Mouse (Mus musculus) kidney, embryonic 14.5 days (tissue): ENCODE data around the gene Abca7. TPM values are rescaled to one million over a fixed set of nuclear protein-coding genes. Genes with fewer than 3 reads are reported as not detected.

ENCODE experiments used
- ATAC-seq: fragments of 200-750 bp; cut with Nextera tagmentation; 2 replicates; pipeline ENCODE4 v1.8.0; 2017; ENCODE audit warnings: moderate number of reproducible peaks, mild to moderate bottlenecking, moderate TSS enrichment, moderate library complexity; ENCODE audit not compliant: low FRiP score, low TSS enrichment
- H3K27ac ChIP-seq: fragments of 300-500 bp; sonication (generic); 2 replicates; pipeline ENCODE4 v1.5.1; 2014; ENCODE audit warnings: low read depth, mild to moderate bottlenecking, low read length, moderate library complexity, mixed read lengths
- H3K27me3 ChIP-seq: fragments of 300-500 bp; sonication (generic); 2 replicates; pipeline ENCODE4 v1.6.1; 2014; ENCODE audit warnings: mild to moderate bottlenecking, low read length; ENCODE audit not compliant: control insufficient read depth, insufficient read depth
- H3K36me3 ChIP-seq: fragments of 300-500 bp; sonication (generic); 2 replicates; pipeline ENCODE4 v1.6.1; 2014; ENCODE audit warnings: low read length, mixed read lengths; ENCODE audit not compliant: control insufficient read depth, insufficient read depth
- H3K4me1 ChIP-seq: fragments of 300-500 bp; sonication (generic); 2 replicates; pipeline ENCODE4 v1.6.1; 2014; ENCODE audit warnings: low read length, mixed read lengths; ENCODE audit not compliant: control insufficient read depth, insufficient read depth
- H3K4me2 ChIP-seq: fragments of 300-500 bp; sonication (generic); replicated peaks from 2 replicates; pipeline ENCODE4 v1.6.1; 2014; ENCODE audit warnings: low read depth, mild to moderate bottlenecking, low read length
- H3K4me3 ChIP-seq: fragments of 300-500 bp; sonication (generic); 2 replicates; pipeline ENCODE4 v1.5.1; 2014; ENCODE audit warnings: mild to moderate bottlenecking, low read length
- H3K9ac ChIP-seq: fragments of 300-500 bp; sonication (generic); 2 replicates; pipeline ENCODE4 v1.6.1; 2014; ENCODE audit warnings: low read depth, mild to moderate bottlenecking, low read length, moderate library complexity
- H3K9me3 ChIP-seq: fragments of 300-500 bp; sonication (generic); 2 replicates; pipeline ENCODE4 v1.6.1; 2016; ENCODE audit warnings: low read length; ENCODE audit not compliant: control insufficient read depth
- WGBS: fragments of 180-500 bp; shearing (Covaris S2); extraction: QIAGEN DNeasy Blood & Tissue Kit; methylation state at CpG from one replicate; pipeline ENCODE4 v1.1.7; 2014; 5-methylcytosine and 5-hydroxymethylcytosine counted together
- polyA plus RNA-seq: library from polyadenylated mRNA; unstranded; fragments of >200 nt; fragmentation: Nextera tagmentation; extraction: Ambion mirVana; gene quantifications from 2 replicates; pipeline ENCODE4 v1.2.1, GENCODE M21; 2014

The Abca7 gene
- polyA plus RNA-seq, 1 experiment from 2014 or later = 2.7 TPM

- no peak overlapping the region for H3K27ac ChIP-seq
- H3K36me3 ChIP-seq = no peaks in the 10 kb centered on the region
- peaks cover 7% of the 10 kb centered on the region; the same call in 1 of the 2 replicates for H3K4me1 ChIP-seq
- no peak overlapping the region for H3K4me3 ChIP-seq
- no peak for ATAC-seq
- 81% methylated on average over 5 of the region's 5 CpGs for WGBS
- H3K9ac ChIP-seq = no peak overlapping the region
- no peak overlapping the region for H3K4me2 ChIP-seq
- H3K27me3 ChIP-seq = no peaks in the 10 kb centered on the region
- no peaks in the 10 kb centered on the region for H3K9me3 ChIP-seq
Observed at GRCm38 (mm10) chr10:80045766-80046165, 49.5 kb downstream of the Abca7 start.

- Histone ChIP-seq H3K4me3 (no peak within 1 kb of the TSS), H3K9ac (peak within 1 kb of the TSS; percentile 28; the same call in 1 of the 2 replicates), H3K36me3 (no peaks in the 10 kb centered on the region), H3K4me2 (no peak within 1 kb of the TSS), H3K9me3 (no peaks in the 10 kb centered on the region), H3K4me1 (peaks cover 11% of the 10 kb centered on the region; the same call in 1 of the 2 replicates), H3K27me3 (no peaks in the 10 kb centered on the region), H3K27ac (no peak within 1 kb of the TSS)
- 34% methylated on average over 8 of the region's 9 CpGs for WGBS
- no peak for ATAC-seq
Observed at GRCm38 (mm10) chr10:80047041-80047565, 50.8 kb downstream of the Abca7 start, which contains the start of gene Gpx4. Gene Gpx4, plus strand, starts transcription at chr10:80047166.

GRCm38 (mm10) chr10:80048396-80048795 lies 52.1 kb downstream of the Abca7 start:
- Histone ChIP-seq H3K9me3 (no peaks in the 10 kb centered on the region), H3K9ac (no peak overlapping the region), H3K4me3 (no peak overlapping the region), H3K27me3 (no peaks in the 10 kb centered on the region), H3K36me3 (no peaks in the 10 kb centered on the region), H3K27ac (no peak overlapping the region), H3K4me2 (no peak overlapping the region), H3K4me1 (peaks cover 16% of the 10 kb centered on the region; the same call in 1 of the 2 replicates)
- 33% methylated on average over 5 of the region's 5 CpGs for WGBS
- no peak for ATAC-seq

- ATAC-seq = no peak
- Histone ChIP-seq H3K4me3 (no peak overlapping the region), H3K9ac (no peak overlapping the region), H3K27ac (no peak overlapping the region), H3K27me3 (no peaks in the 10 kb centered on the region), H3K9me3 (no peaks in the 10 kb centered on the region), H3K36me3 (no peaks in the 10 kb centered on the region), H3K4me1 (peaks cover 16% of the 10 kb centered on the region; the same call in 1 of the 2 replicates), H3K4me2 (no peak overlapping the region)
- WGBS = 78% methylated on average over 3 of the region's 3 CpGs
Observed at GRCm38 (mm10) chr10:80048834-80049233, 52.5 kb downstream of the Abca7 start.

DNA sequence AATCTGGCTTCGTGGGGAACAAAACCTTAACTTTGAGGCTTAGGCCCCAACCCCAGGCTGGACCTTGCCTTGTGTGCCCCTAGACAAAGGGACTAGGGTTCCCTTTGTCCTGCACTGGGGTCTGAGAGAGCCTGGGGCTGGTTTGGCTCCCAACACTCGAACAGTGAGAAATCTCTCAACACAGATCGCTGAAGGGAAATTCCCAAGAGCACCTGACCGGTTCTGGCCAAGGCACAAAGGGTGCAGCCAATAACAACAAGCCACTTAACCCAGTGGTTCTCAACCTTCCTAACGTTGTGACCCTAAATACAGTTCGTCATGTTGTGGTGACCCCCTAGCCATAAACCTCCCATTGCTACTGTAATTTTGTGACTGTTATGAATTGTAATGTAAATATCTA lies 54.0 kb downstream of the Abca7 start:
- H3K9ac ChIP-seq = no peak overlapping the region
- no peak overlapping the region for H3K4me3 ChIP-seq
- H3K36me3 ChIP-seq = peaks cover under 1% of the 10 kb centered on the region; the same call in 1 of the 2 replicates
- H3K27me3 ChIP-seq = no peaks in the 10 kb centered on the region
- no peak overlapping the region for H3K27ac ChIP-seq
- H3K9me3 ChIP-seq = no peaks in the 10 kb centered on the region
- no peak overlapping the region for H3K4me2 ChIP-seq
- peaks cover 19% of the 10 kb centered on the region for H3K4me1 ChIP-seq
- no peak for ATAC-seq
- 32% methylated on average over 6 of the region's 6 CpGs for WGBS

DNA sequence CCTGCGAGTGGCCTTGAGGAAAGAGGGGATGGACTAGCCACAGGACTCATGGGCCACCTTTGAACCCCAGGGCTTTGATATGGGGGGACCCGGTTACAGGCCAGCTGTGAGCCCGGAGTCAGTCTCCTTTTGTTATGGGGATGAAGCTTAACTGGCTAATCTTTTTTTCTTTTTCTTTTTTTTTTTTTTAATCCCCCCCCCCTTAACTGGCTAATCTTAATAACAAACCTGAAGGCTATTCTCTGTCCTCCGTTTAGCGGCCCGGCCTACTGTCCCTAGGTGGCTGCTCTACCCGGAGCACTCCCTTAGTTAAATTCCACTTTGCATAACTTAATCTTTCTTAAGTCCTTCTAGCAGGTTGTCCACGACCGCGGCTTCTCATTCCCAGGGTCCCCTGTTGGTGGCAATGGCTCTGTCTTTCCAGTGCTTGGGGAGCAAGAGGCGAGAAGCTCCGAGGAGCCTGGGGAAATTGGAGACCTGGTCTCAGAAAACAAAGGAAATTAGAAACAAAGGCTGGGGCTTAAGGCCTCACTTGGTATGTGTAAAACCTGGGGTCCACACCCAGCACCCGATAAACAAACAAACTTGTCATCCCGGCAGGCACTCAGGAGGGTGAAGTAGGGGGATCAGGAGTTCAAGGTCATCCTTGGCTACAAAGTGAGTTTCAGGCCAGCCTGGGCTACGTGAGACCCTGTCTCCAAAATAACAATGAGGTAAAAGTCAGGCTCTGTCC lies 54.8 kb downstream of the Abca7 start:
- Histone ChIP-seq H3K9me3 (no peaks in the 10 kb centered on the region), H3K4me1 (peaks cover 24% of the 10 kb centered on the region), H3K27me3 (no peaks in the 10 kb centered on the region), H3K4me2 (no peak overlapping the region), H3K27ac (peak overlapping the region; percentile 47; the same call in 1 of the 2 replicates), H3K9ac (no peak overlapping the region), H3K36me3 (peaks cover 8% of the 10 kb centered on the region; the same call in 1 of the 2 replicates), H3K4me3 (no peak overlapping the region)
- ATAC-seq = no peak
- WGBS = 30% methylated on average over 15 of the region's 15 CpGs

DNA sequence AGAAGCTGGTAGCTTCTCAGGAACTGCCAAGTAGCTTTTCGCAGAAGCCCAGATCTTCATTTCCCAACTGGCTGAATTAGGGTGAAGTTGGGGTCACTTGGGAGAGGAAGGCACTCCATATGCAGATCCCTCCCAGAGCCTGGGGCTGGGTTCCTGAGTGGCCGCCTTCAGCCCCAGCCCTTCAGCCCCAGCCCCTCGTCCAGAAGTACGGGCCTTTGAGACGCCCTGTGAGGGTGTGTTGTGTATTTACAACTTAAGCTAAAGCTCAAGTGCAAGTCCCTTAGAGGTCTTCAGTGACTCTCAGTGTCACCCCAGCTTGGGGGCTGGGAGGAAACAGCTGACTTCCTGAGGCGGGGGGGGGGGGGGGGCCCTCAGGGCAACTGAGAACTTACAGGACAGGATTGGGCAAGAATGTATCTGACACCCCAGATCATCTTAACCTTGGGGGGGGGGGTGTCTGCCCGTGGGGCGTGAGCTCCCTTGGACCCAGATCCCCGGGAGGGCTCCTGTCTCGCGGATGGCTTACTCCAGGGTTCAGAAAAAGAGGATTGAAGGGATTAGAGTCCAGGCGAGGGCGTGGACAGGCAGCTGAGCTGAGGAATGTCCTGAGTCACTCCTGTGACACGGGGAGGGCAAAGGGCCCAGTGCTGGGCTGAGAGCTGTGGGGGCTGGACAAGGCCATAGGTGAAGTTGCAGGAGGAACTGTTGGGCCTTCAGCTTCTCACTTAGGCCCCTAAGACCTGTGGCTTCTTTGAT lies 55.5 kb downstream of the Abca7 start:
- H3K36me3 ChIP-seq = peaks cover 13% of the 10 kb centered on the region
- H3K9ac ChIP-seq = 0 out of 2 replicates have a peak overlapping the region, but pooled peaks have one; percentile 14
- H3K9me3 ChIP-seq = no peaks in the 10 kb centered on the region
- WGBS = 44% methylated on average over 14 of the region's 14 CpGs
- ATAC-seq = no peak
- H3K4me3 ChIP-seq = no peak overlapping the region
- no peak overlapping the region for H3K4me2 ChIP-seq
- peaks cover 23% of the 10 kb centered on the region for H3K4me1 ChIP-seq
- H3K27me3 ChIP-seq = no peaks in the 10 kb centered on the region
- H3K27ac ChIP-seq = peak overlapping the region; percentile 45

- Histone ChIP-seq H3K27me3 (no peaks in the 10 kb centered on the region), H3K9ac (no peak overlapping the region), H3K4me1 (peaks cover 17% of the 10 kb centered on the region), H3K27ac (peak overlapping the region; percentile 45; the same call in 1 of the 2 replicates), H3K4me2 (no peak overlapping the region), H3K9me3 (no peaks in the 10 kb centered on the region), H3K36me3 (peaks cover 19% of the 10 kb centered on the region), H3K4me3 (no peak overlapping the region)
- no peak for ATAC-seq
- WGBS = 84% methylated on average over 5 of the region's 5 CpGs
Observed at GRCm38 (mm10) chr10:80052374-80052764, 56.1 kb downstream of the Abca7 start.
